Mouse (Mus musculus) embryonic facial prominence, embryonic 11.5 days (tissue): ENCODE measurements around the gene H1f0. TPM values are rescaled to one million over a fixed set of nuclear protein-coding genes. Genes with fewer than 3 reads are reported as not detected.

Experiments
- ATAC-seq: fragments of 200-750 bp; cut with Nextera tagmentation; replicated peaks from 2 replicates; pipeline ENCODE4 v1.8.0; 2017; ENCODE audit warnings: low read depth; ENCODE audit not compliant: insufficient number of reproducible peaks, low FRiP score, low TSS enrichment
- DNase-seq: peaks from one replicate; pipeline ENCODE4 v3.0.0-alpha.2; 2015; ENCODE audit warnings: low spot score
- H3K27ac ChIP-seq: fragments of 300-500 bp; sonication (generic); replicated peaks from 2 replicates; pipeline ENCODE4 v1.5.1; 2014; ENCODE audit warnings: mild to moderate bottlenecking, low read depth, low read length, control low read depth
- H3K27me3 ChIP-seq: fragments of 300-500 bp; sonication (generic); 2 replicates; pipeline ENCODE4 v1.6.1; 2014; ENCODE audit warnings: mild to moderate bottlenecking, low read length, moderate library complexity, mixed read lengths; ENCODE audit not compliant: control insufficient read depth, insufficient read depth
- H3K36me3 ChIP-seq: fragments of 300-500 bp; sonication (generic); replicated peaks from 2 replicates; pipeline ENCODE4 v1.6.1; 2014; ENCODE audit warnings: low read depth, mild to moderate bottlenecking, low read length, moderate library complexity, mixed read lengths; ENCODE audit not compliant: control insufficient read depth, insufficient read depth
- H3K4me1 ChIP-seq: fragments of 300-500 bp; sonication (generic); 2 replicates; pipeline ENCODE4 v1.6.1; 2014; ENCODE audit warnings: low read length, mixed read lengths; ENCODE audit not compliant: control insufficient read depth, insufficient read depth
- H3K4me2 ChIP-seq: fragments of 300-500 bp; sonication (generic); 2 replicates; pipeline ENCODE4 v1.6.1; 2014; ENCODE audit warnings: low read depth, mild to moderate bottlenecking, control low read depth, low read length, moderate library complexity
- H3K4me3 ChIP-seq: fragments of 300-500 bp; sonication (generic); 2 replicates; pipeline ENCODE4 v1.5.1; 2014; ENCODE audit warnings: low read depth, low read length, control low read depth
- H3K9ac ChIP-seq: fragments of 300-500 bp; sonication (generic); replicated peaks from 2 replicates; pipeline ENCODE4 v1.6.1; 2014; ENCODE audit warnings: mild to moderate bottlenecking, control low read depth, low read length
- H3K9me3 ChIP-seq: fragments of 300-500 bp; sonication (generic); replicated peaks from 2 replicates; pipeline ENCODE4 v1.6.1; 2016; ENCODE audit warnings: mild to moderate bottlenecking, low read length, inconsistent platforms, mixed read lengths; ENCODE audit not compliant: control insufficient read depth
- WGBS: fragments of 180-500 bp; shearing (Covaris S2); extraction: QIAGEN DNeasy Blood & Tissue Kit; methylation state at CpG from one replicate; pipeline ENCODE4 v1.1.7; 2014; 5-methylcytosine and 5-hydroxymethylcytosine counted together
- polyA plus RNA-seq: library from polyadenylated mRNA; unstranded; fragments of >200 nt; fragmentation: Nextera tagmentation; extraction: Ambion mirVana; gene quantifications from 2 replicates; pipeline ENCODE4 v1.2.1, GENCODE M21; 2014

Gene H1f0
- polyA plus RNA-seq, 1 experiment from 2014 or later, result 326 TPM

GRCm38 (mm10) chr15:79056601-79057000 lies 28.4 kb downstream of the H1f0 start:
- Histone ChIP-seq H3K4me1 (no peaks in the 10 kb centered on the region), H3K9ac (no peak overlapping the region), H3K4me2 (no peak overlapping the region), H3K27me3 (no peaks in the 10 kb centered on the region), H3K27ac (no peak overlapping the region), H3K36me3 (peaks cover 13% of the 10 kb centered on the region), H3K9me3 (no peaks in the 10 kb centered on the region), H3K4me3 (no peak overlapping the region)
- no peak for DNase-seq
- WGBS, result 83% methylated on average over 7 of the region's 7 CpGs
- no peak for ATAC-seq

- DNase-seq, result no peak
- 83% methylated on average over 6 of the region's 6 CpGs for WGBS
- no peak overlapping the region for H3K4me3 ChIP-seq
- H3K4me1 ChIP-seq, result no peaks in the 10 kb centered on the region
- H3K9me3 ChIP-seq, result no peaks in the 10 kb centered on the region
- ATAC-seq, result no peak
- peaks cover 13% of the 10 kb centered on the region for H3K36me3 ChIP-seq
- no peak overlapping the region for H3K4me2 ChIP-seq
- no peaks in the 10 kb centered on the region for H3K27me3 ChIP-seq
- no peak overlapping the region for H3K27ac ChIP-seq
- no peak overlapping the region for H3K9ac ChIP-seq
Observed at GRCm38 (mm10) chr15:79057850-79058249, 29.6 kb downstream of the H1f0 start.

GRCm38 (mm10) chr15:79060887-79061565 lies 32.8 kb downstream of the H1f0 start:
- H3K9ac ChIP-seq, result peak overlapping the region; percentile 10; the same call in 1 of the 2 replicates
- no peaks in the 10 kb centered on the region for H3K4me1 ChIP-seq
- H3K36me3 ChIP-seq, result no peaks in the 10 kb centered on the region
- H3K27ac ChIP-seq, result no peak overlapping the region
- ATAC-seq (no peak), DNase-seq (no peak)
- H3K4me2 ChIP-seq, result no peak overlapping the region
- no peak overlapping the region; the same call in 1 of the 2 replicates for H3K4me3 ChIP-seq
- 75% methylated on average over 14 of the region's 14 CpGs for WGBS
- H3K27me3 ChIP-seq, result no peaks in the 10 kb centered on the region
- H3K9me3 ChIP-seq, result no peaks in the 10 kb centered on the region

GRCm38 (mm10) chr15:79062376-79063159 lies 34.3 kb downstream of the H1f0 start, which contains the start of gene Ankrd54:
TSS of gene Ankrd54 (minus strand) at chr15:79062893.
- Histone ChIP-seq H3K9ac (peak within 1 kb of the TSS; percentile 79), H3K27ac (no peak within 1 kb of the TSS), H3K4me2 (peak within 1 kb of the TSS; percentile 72), H3K9me3 (no peaks in the 10 kb centered on the region), H3K4me1 (no peaks in the 10 kb centered on the region; the same call in 1 of the 2 replicates), H3K36me3 (no peaks in the 10 kb centered on the region), H3K4me3 (peak within 1 kb of the TSS; percentile 94), H3K27me3 (no peaks in the 10 kb centered on the region)
- DNase-seq, result peak; percentile 99
- WGBS, result under 1% methylated on average over 80 of the region's 80 CpGs
- peak; percentile 99 for ATAC-seq

- H3K27ac ChIP-seq, result no peak overlapping the region
- WGBS, result 10% methylated on average over 14 of the region's 14 CpGs
Observed at GRCm38 (mm10) chr15:79063160-79063740, 35.0 kb downstream of the H1f0 start.

GRCm38 (mm10) chr15:79065086-79065770 lies 37.0 kb downstream of the H1f0 start:
- H3K4me2 ChIP-seq, result no peak overlapping the region
- WGBS, result 74% methylated on average over 8 of the region's 8 CpGs
- H3K4me3 ChIP-seq, result no peak overlapping the region
- H3K27me3 ChIP-seq, result no peaks in the 10 kb centered on the region
- no peak for ATAC-seq
- no peaks in the 10 kb centered on the region for H3K36me3 ChIP-seq
- no peaks in the 10 kb centered on the region; the same call in 1 of the 2 replicates for H3K4me1 ChIP-seq
- H3K9me3 ChIP-seq, result no peaks in the 10 kb centered on the region
- DNase-seq, result no peak
- no peak overlapping the region for H3K27ac ChIP-seq
- H3K9ac ChIP-seq, result no peak overlapping the region

More at GRCm38 (mm10) chr15:79063160-79063740, 35.0 kb downstream of the H1f0 start:
- Histone ChIP-seq H3K4me1 (no peaks in the 10 kb centered on the region; the same call in 1 of the 2 replicates), H3K36me3 (no peaks in the 10 kb centered on the region), H3K9ac (no peak overlapping the region), H3K27me3 (no peaks in the 10 kb centered on the region), H3K9me3 (no peaks in the 10 kb centered on the region), H3K4me2 (no peak overlapping the region), H3K4me3 (peak overlapping the region; percentile 12)
- ATAC-seq (no peak), DNase-seq (no peak)

- Histone ChIP-seq H3K27ac (no peak overlapping the region), H3K4me2 (no peak overlapping the region), H3K9ac (no peak overlapping the region), H3K4me3 (no peak overlapping the region), H3K4me1 (no peaks in the 10 kb centered on the region; the same call in 1 of the 2 replicates), H3K36me3 (no peaks in the 10 kb centered on the region), H3K27me3 (no peaks in the 10 kb centered on the region), H3K9me3 (no peaks in the 10 kb centered on the region)
- ATAC-seq (no peak), DNase-seq (peak; percentile 69)
- WGBS, result 47% methylated on average over 2 of the region's 2 CpGs
Observed at GRCm38 (mm10) chr15:79066276-79066675, 38.0 kb downstream of the H1f0 start.
